9 mouse cellular contexts compared by ENCODE assay signal in the genomic region with DNA sequence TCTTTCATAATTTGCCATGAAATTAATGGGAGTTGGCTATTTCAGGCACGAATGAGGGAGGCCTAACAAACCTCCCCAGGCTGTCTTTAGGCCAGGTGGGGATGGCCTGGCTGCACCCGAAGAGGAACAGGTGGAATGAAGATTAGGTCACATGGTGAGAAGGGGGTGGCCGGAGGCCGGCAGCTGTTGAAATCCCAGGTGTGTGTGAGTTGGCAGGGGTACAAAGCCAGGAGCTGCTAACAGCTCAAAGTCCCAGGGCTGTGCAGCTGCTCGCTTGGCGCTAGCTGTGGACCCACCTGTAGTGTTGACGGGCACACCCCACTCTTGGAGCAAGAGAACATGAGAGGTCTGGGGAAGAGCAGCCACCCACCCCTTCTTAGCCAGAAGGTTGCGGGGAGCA.
DNase-seq lines count a peak whose midpoint lies in the region; ATAC-seq lines count a peak whose summit lies in the region.
"Had no signal": no experiment of that assay in that cellular context is flagged by ENCODE, and none has a peak within 500 bp of the region (broad histone marks: within the 10 kb centered on the region; RNA-seq: fewer than 3 reads in every experiment).

No protein-coding gene starts in this region.

- DNase-seq in limb, embryonic 11.5 days (ENCODE audit: low spot score), result no peak
- no peak for DNase-seq in limb, embryonic 10.5 days (ENCODE audit: low spot score)
- no peak for DNase-seq in intestine, embryonic 14.5 days (ENCODE audit: low spot score)
- peak; percentile 67 for DNase-seq in lung, postnatal 10 days
- DNase-seq in thymus, postnatal 0 days (ENCODE audit: low spot score), result peak; percentile 7
- no peak for DNase-seq in cerebellum, adult 11-12 months
- DNase-seq in spleen, adult 12 weeks (ENCODE audit: low spot score), result no peak
- no peak for DNase-seq in left cerebral cortex, adult 11 months (ENCODE audit: low spot score)

- no peak overlapping the region for H3K27ac ChIP-seq in limb, embryonic 11.5 days (replicated peaks; ENCODE audit: low read depth, low read length)
- H3K27ac ChIP-seq in limb, embryonic 10.5 days, result no peak overlapping the region
- no peak overlapping the region for H3K27ac ChIP-seq in intestine, embryonic 14.5 days (ENCODE audit: low read depth)

- H3K4me1 ChIP-seq in limb, embryonic 11.5 days (ENCODE audit: control insufficient read depth, insufficient read depth, low read length), result no peaks in the 10 kb centered on the region
- H3K4me1 ChIP-seq in limb, embryonic 10.5 days, result peaks cover 4% of the 10 kb centered on the region; the same call in 1 of the 2 replicates
- H3K4me1 ChIP-seq in intestine, embryonic 14.5 days (replicated peaks; ENCODE audit: control insufficient read depth, insufficient read depth, low read length), result no peaks in the 10 kb centered on the region
- H3K4me1 ChIP-seq: megakaryocyte, embryonic 14.5 days had no signal

- H3K9ac ChIP-seq in limb, embryonic 11.5 days (ENCODE audit: low read length), result no peak overlapping the region
- H3K9ac ChIP-seq in intestine, embryonic 14.5 days (ENCODE audit: low read length), result no peak overlapping the region

- 0 out of 2 replicates have a peak, but pooled peaks have one; percentile 47 for ATAC-seq in limb, embryonic 11.5 days (ENCODE audit: insufficient number of reproducible peaks, low FRiP score, low TSS enrichment, low read depth)
- peak; percentile 72 for ATAC-seq in intestine, embryonic 14.5 days (replicated peaks; ENCODE audit: low FRiP score, low TSS enrichment, low read depth)

- WGBS in limb, embryonic 11.5 days, result 60% methylated on average over 8 of the region's 8 CpGs
- 71% methylated on average over 8 of the region's 8 CpGs for WGBS in limb, embryonic 10.5 days
- WGBS in intestine, embryonic 14.5 days, result 69% methylated on average over 8 of the region's 8 CpGs

- no peaks in the 10 kb centered on the region for H3K36me3 ChIP-seq in limb, embryonic 11.5 days (ENCODE audit: control insufficient read depth, insufficient read depth, low read length)
- H3K36me3 ChIP-seq in limb, embryonic 10.5 days, result no peaks in the 10 kb centered on the region
- H3K36me3 ChIP-seq in intestine, embryonic 14.5 days (ENCODE audit: control insufficient read depth, insufficient read depth, low read length), result no peaks in the 10 kb centered on the region

- no peak overlapping the region for H3K4me2 ChIP-seq in limb, embryonic 11.5 days (ENCODE audit: low read depth, severe bottlenecking)
- H3K4me2 ChIP-seq in intestine, embryonic 14.5 days (ENCODE audit: low read length), result no peak overlapping the region

- no peaks in the 10 kb centered on the region for H3K27me3 ChIP-seq in limb, embryonic 11.5 days (ENCODE audit: control insufficient read depth, insufficient read depth, low read length)
- H3K27me3 ChIP-seq in limb, embryonic 10.5 days (ENCODE audit: low read depth, poor library complexity, severe bottlenecking), result no peaks in the 10 kb centered on the region
- H3K27me3 ChIP-seq in intestine, embryonic 14.5 days (replicated peaks; ENCODE audit: control insufficient read depth, insufficient read depth, low read length), result no peaks in the 10 kb centered on the region
- H3K27me3 ChIP-seq: megakaryocyte, embryonic 14.5 days had no signal

- H3K4me3 ChIP-seq in limb, embryonic 11.5 days (ENCODE audit: low read depth, low read length), result no peak overlapping the region
- H3K4me3 ChIP-seq in limb, embryonic 10.5 days, result no peak overlapping the region
- H3K4me3 ChIP-seq in intestine, embryonic 14.5 days (ENCODE audit: low read depth, low read length), result no peak overlapping the region
- H3K4me3 ChIP-seq: megakaryocyte, embryonic 14.5 days had no signal

- H3K9me3 ChIP-seq in limb, embryonic 11.5 days (ENCODE audit: control insufficient read depth, low read length), result no peaks in the 10 kb centered on the region
- no peaks in the 10 kb centered on the region for H3K9me3 ChIP-seq in limb, embryonic 10.5 days (replicated peaks)
- no peaks in the 10 kb centered on the region for H3K9me3 ChIP-seq in intestine, embryonic 14.5 days (ENCODE audit: control insufficient read depth, low read length)

Comparison
In these comparisons a context has a peak if more than half of its experiments do, and no peak if none do; other contexts are left out.
1. DNase-seq: peak in lung, postnatal 10 days (single experiment) and thymus, postnatal 0 days (single experiment); none in limb, embryonic 11.5 days (single experiment), limb, embryonic 10.5 days (single experiment), intestine, embryonic 14.5 days (single experiment), cerebellum, adult 11-12 months (single experiment), spleen, adult 12 weeks (single experiment) and left cerebral cortex, adult 11 months (single experiment).